Comparison of ENCODE assay signal across 8 mouse cellular contexts in genomic region chr1:131096803-131097699, GRCm38 (mm10). TPM values are rescaled to one million over a fixed set of nuclear protein-coding genes. Genes with fewer than 3 reads are reported as not detected.
A peak's percentile ranks its signal among the peaks of the same experiment; 100 is the strongest.
DNase-seq lines count a peak whose midpoint lies in the region; ATAC-seq and TF ChIP-seq lines count a peak whose summit lies in the region.

No protein-coding gene starts in this region.

- H3K4me1 ChIP-seq in intestine, postnatal 0 days (replicated peaks; ENCODE audit: control insufficient read depth, insufficient read depth, low read length), result peaks cover 6% of the 10 kb centered on the region; the same call in 1 of the 2 replicates
- H3K4me1 ChIP-seq in liver, postnatal 0 days (ENCODE audit: insufficient read depth), result peaks cover 36% of the 10 kb centered on the region
- peaks cover 11% of the 10 kb centered on the region for H3K4me1 ChIP-seq in neural tube, embryonic 11.5 days (ENCODE audit: control insufficient read depth, insufficient read depth, low read length)

- no peak for TF ChIP-seq CTCF in intestine, postnatal 0 days (IDR thresholded peaks at IDR 0.05; ENCODE audit: low read depth)
- TF ChIP-seq CTCF in liver, postnatal 0 days (IDR thresholded peaks at IDR 0.05; ENCODE audit: low read depth), result no peak

- H3K4me3 ChIP-seq in intestine, postnatal 0 days (ENCODE audit: low read depth, low read length), result peak overlapping the region; percentile 96
- H3K4me3 ChIP-seq in liver, postnatal 0 days (ENCODE audit: low read depth, low read length), result peak overlapping the region; percentile 95
- peak overlapping the region; percentile 92 for H3K4me3 ChIP-seq in neural tube, embryonic 11.5 days (ENCODE audit: low read depth, low read length)

- no peaks in the 10 kb centered on the region for H3K9me3 ChIP-seq in intestine, postnatal 0 days (ENCODE audit: control insufficient read depth)
- no peaks in the 10 kb centered on the region for H3K9me3 ChIP-seq in liver, postnatal 0 days (ENCODE audit: low read length)
- H3K9me3 ChIP-seq in neural tube, embryonic 11.5 days (ENCODE audit: control insufficient read depth, low read length), result no peaks in the 10 kb centered on the region

- DNase-seq in A20 (ENCODE audit: low read depth, low spot score) (peak; percentile 82), NIH3T3 (ENCODE audit: low read depth) (peak; percentile 88)
- peak; percentile 74 for DNase-seq in embryo, embryonic 10.5 days (ENCODE audit: low spot score)
- peak; percentile 74 to 76 for DNase-seq in heart, adult 18-20 months
- DNase-seq in liver, postnatal 0 days, result peak; percentile 71
- DNase-seq in neural tube, embryonic 11.5 days (ENCODE audit: low spot score), result peak; percentile 77
- DNase-seq in thymus, postnatal 10 days (ENCODE audit: low spot score in 2 of 2), result peak; percentile 27 to 44

- WGBS in intestine, postnatal 0 days, result under 1% methylated on average over 98 of the region's 98 CpGs
- WGBS in liver, postnatal 0 days (ENCODE audit: insufficient replicate concordance), result under 1% methylated on average over 76 of the region's 98 CpGs
- under 1% methylated on average over 89 of the region's 98 CpGs for WGBS in neural tube, embryonic 11.5 days

- no peaks in the 10 kb centered on the region for H3K27me3 ChIP-seq in intestine, postnatal 0 days (replicated peaks; ENCODE audit: control insufficient read depth, insufficient read depth, low read length)
- no peaks in the 10 kb centered on the region for H3K27me3 ChIP-seq in liver, postnatal 0 days (ENCODE audit: insufficient read depth, low read length)
- H3K27me3 ChIP-seq in neural tube, embryonic 11.5 days (ENCODE audit: control insufficient read depth, insufficient read depth, low read length), result no peaks in the 10 kb centered on the region

- no peaks in the 10 kb centered on the region for H3K36me3 ChIP-seq in intestine, postnatal 0 days (ENCODE audit: control insufficient read depth, insufficient read depth)
- no peaks in the 10 kb centered on the region for H3K36me3 ChIP-seq in liver, postnatal 0 days (replicated peaks; ENCODE audit: insufficient read depth, low read length)
- H3K36me3 ChIP-seq in neural tube, embryonic 11.5 days (ENCODE audit: control insufficient read depth, insufficient read depth, low read length), result no peaks in the 10 kb centered on the region

- no peak for TF ChIP-seq EP300 in liver, postnatal 0 days (IDR thresholded peaks at IDR 0.05; ENCODE audit: low read depth)

- peak overlapping the region; percentile 85 for H3K4me2 ChIP-seq in intestine, postnatal 0 days (replicated peaks; ENCODE audit: low read depth)
- H3K4me2 ChIP-seq in liver, postnatal 0 days (ENCODE audit: low read depth, low read length), result peak overlapping the region; percentile 98
- peak overlapping the region; percentile 81 for H3K4me2 ChIP-seq in neural tube, embryonic 11.5 days (ENCODE audit: low read depth)

- H3K27ac ChIP-seq in intestine, postnatal 0 days (ENCODE audit: low read depth, low read length), result peak overlapping the region; percentile 95
- peak overlapping the region; percentile 96 for H3K27ac ChIP-seq in liver, postnatal 0 days (ENCODE audit: low read depth)
- peak overlapping the region; percentile 78 for H3K27ac ChIP-seq in neural tube, embryonic 11.5 days (ENCODE audit: low read depth, low read length)

- peak overlapping the region; percentile 97 for H3K9ac ChIP-seq in intestine, postnatal 0 days (ENCODE audit: low read depth, low read length)
- peak overlapping the region; percentile 93 for H3K9ac ChIP-seq in liver, postnatal 0 days (replicated peaks)
- peak overlapping the region; percentile 92 for H3K9ac ChIP-seq in neural tube, embryonic 11.5 days (ENCODE audit: low read length)

- peak; percentile 60 for ATAC-seq in intestine, postnatal 0 days
- peak; percentile 51 for ATAC-seq in liver, postnatal 0 days
- ATAC-seq in neural tube, embryonic 11.5 days (ENCODE audit: insufficient read depth, low FRiP score, low TSS enrichment), result peak; percentile 81

RNA-seq across cellular contexts. Expression of gene Mapkapk2, which starts 0.6 kb away (rescaled TPM):
- 100 to 1,000 TPM; 311 to 318 TPM for total RNA-seq in heart, adult 18-20 months (2021)
- polyA plus RNA-seq in intestine, postnatal 0 days (2015; fragmentation: Nextera tagmentation; extraction: Ambion mirVana), result 34.9 and 35.9 TPM in 2 replicates
- polyA plus RNA-seq in liver, postnatal 0 days (2015; fragmentation: Nextera tagmentation; extraction: Ambion mirVana), result 18.3 and 19.6 TPM in 2 replicates
- 36.5 and 39.7 TPM in 2 replicates for polyA plus RNA-seq in neural tube, embryonic 11.5 days (2014; fragmentation: Nextera tagmentation; extraction: Ambion mirVana)

RNA-seq across cellular contexts. Expression of gene Dyrk3, which starts 41.1 kb away (rescaled TPM):
- total RNA-seq in heart, adult 18-20 months (2021), result 1 to 10 TPM in 1 of 2 experiments, under 1 TPM in 1; 0.20 to 1.1 TPM
- polyA plus RNA-seq in intestine, postnatal 0 days (2015; fragmentation: Nextera tagmentation; extraction: Ambion mirVana), result 0.54 and 0.80 TPM in 2 replicates
- 9.5 and 10.3 TPM in 2 replicates for polyA plus RNA-seq in liver, postnatal 0 days (2015; fragmentation: Nextera tagmentation; extraction: Ambion mirVana)
- polyA plus RNA-seq in neural tube, embryonic 11.5 days (2014; fragmentation: Nextera tagmentation; extraction: Ambion mirVana), result 10.4 and 11.3 TPM in 2 replicates

RNA-seq across cellular contexts. Expression of gene Eif2d, which starts 55.9 kb away (rescaled TPM):
- total RNA-seq in heart, adult 18-20 months (2021), result 10 to 100 TPM; 31.4 to 34.1 TPM
- 26.4 and 27.1 TPM in 2 replicates for polyA plus RNA-seq in intestine, postnatal 0 days (2015; fragmentation: Nextera tagmentation; extraction: Ambion mirVana)
- polyA plus RNA-seq in liver, postnatal 0 days (2015; fragmentation: Nextera tagmentation; extraction: Ambion mirVana), result 18.2 and 19.0 TPM in 2 replicates
- polyA plus RNA-seq in neural tube, embryonic 11.5 days (2014; fragmentation: Nextera tagmentation; extraction: Ambion mirVana), result 55.0 and 58.5 TPM in 2 replicates

Comparison
In these comparisons a context has a peak if more than half of its experiments do, and no peak if none do; other contexts are left out.
1. Peak in every context shown above with its lines: DNase-seq, ATAC-seq, H3K4me3 ChIP-seq and H3K27ac ChIP-seq.
2. DNase-seq: peak in every context shown above with its lines; median percentile 88 in NIH3T3; 82 in A20; 77 in neural tube, embryonic 11.5 days; 75 in heart, adult 18-20 months; 74 in embryo, embryonic 10.5 days; 71 in liver, postnatal 0 days; 36 in thymus, postnatal 10 days.